In genomic region chr2:172583312-172583711, GRCm38 (mm10) we compare ENCODE assay signal across 28 mouse cellular contexts. TPM values are rescaled to one million over a fixed set of nuclear protein-coding genes. Genes with fewer than 3 reads are reported as not detected.
A peak's percentile ranks its signal among the peaks of the same experiment; 100 is the strongest.
DNase-seq lines count a peak whose midpoint lies in the region; ATAC-seq and TF ChIP-seq lines count a peak whose summit lies in the region.
"Had no signal": no experiment of that assay in that cellular context is flagged by ENCODE, and none has a peak within 500 bp of the region (broad histone marks: within the 10 kb centered on the region; RNA-seq: fewer than 3 reads in every experiment).

No protein-coding gene starts in this region.

- no peaks in the 10 kb centered on the region for H3K4me1 ChIP-seq in embryonic facial prominence, embryonic 11.5 days (ENCODE audit: control insufficient read depth, insufficient read depth, low read length)
- peaks cover 19% of the 10 kb centered on the region for H3K4me1 ChIP-seq in embryonic facial prominence, embryonic 10.5 days
- H3K4me1 ChIP-seq in midbrain, embryonic 11.5 days (ENCODE audit: control insufficient read depth, insufficient read depth, low read length), result no peaks in the 10 kb centered on the region
- peaks cover 9% of the 10 kb centered on the region for H3K4me1 ChIP-seq in midbrain, embryonic 15.5 days
- H3K4me1 ChIP-seq in E14TG2a.4 (replicated peaks; ENCODE audit: low read depth, low read length), result peaks cover 92% of the 10 kb centered on the region
- H3K4me1 ChIP-seq in embryonic facial prominence, embryonic 14.5 days (ENCODE audit: control insufficient read depth, insufficient read depth, low read length), result no peaks in the 10 kb centered on the region
- H3K4me1 ChIP-seq: kidney, embryonic 15.5 days; megakaryocyte, embryonic 14.5 days; stomach, embryonic 15.5 days had no signal

- no peaks in the 10 kb centered on the region for H3K9me3 ChIP-seq in embryonic facial prominence, embryonic 11.5 days (replicated peaks; ENCODE audit: control insufficient read depth, low read length)
- H3K9me3 ChIP-seq in embryonic facial prominence, embryonic 10.5 days, result no peaks in the 10 kb centered on the region
- H3K9me3 ChIP-seq in midbrain, embryonic 11.5 days (ENCODE audit: control insufficient read depth, low read length), result no peaks in the 10 kb centered on the region
- no peaks in the 10 kb centered on the region for H3K9me3 ChIP-seq in midbrain, embryonic 15.5 days
- no peaks in the 10 kb centered on the region for H3K9me3 ChIP-seq in E14TG2a.4 (ENCODE audit: low read length)
- no peaks in the 10 kb centered on the region for H3K9me3 ChIP-seq in embryonic facial prominence, embryonic 14.5 days (ENCODE audit: control insufficient read depth, low read length)
- H3K9me3 ChIP-seq: forebrain, embryonic 13.5 days; heart, embryonic 13.5 days; kidney, embryonic 15.5 days; liver, embryonic 12.5 days; megakaryocyte, embryonic 14.5 days; stomach, embryonic 15.5 days had no signal

- H3K4me3 ChIP-seq in embryonic facial prominence, embryonic 11.5 days (ENCODE audit: low read depth, low read length), result no peak overlapping the region
- no peak overlapping the region for H3K4me3 ChIP-seq in embryonic facial prominence, embryonic 10.5 days
- no peak overlapping the region for H3K4me3 ChIP-seq in midbrain, embryonic 11.5 days (ENCODE audit: low read depth, low read length)
- no peak overlapping the region for H3K4me3 ChIP-seq in midbrain, embryonic 15.5 days
- H3K4me3 ChIP-seq in E14TG2a.4 (replicated peaks; ENCODE audit: low read length), result peak overlapping the region; percentile 45
- no peak overlapping the region for H3K4me3 ChIP-seq in embryonic facial prominence, embryonic 14.5 days (ENCODE audit: low read depth, low read length)
- H3K4me3 ChIP-seq: forebrain, embryonic 13.5 days; heart, embryonic 13.5 days; kidney, embryonic 15.5 days; layer of hippocampus, adult 2 months; liver, embryonic 12.5 days; megakaryocyte, embryonic 14.5 days; stomach, embryonic 15.5 days had no signal

- WGBS in embryonic facial prominence, embryonic 11.5 days, result 21% methylated on average over 7 of the region's 7 CpGs
- 26% methylated on average over 7 of the region's 7 CpGs for WGBS in embryonic facial prominence, embryonic 10.5 days
- WGBS in midbrain, embryonic 11.5 days, result 46% methylated on average over 7 of the region's 7 CpGs
- WGBS in midbrain, embryonic 15.5 days, result 29% methylated on average over 7 of the region's 7 CpGs
- WGBS in embryonic facial prominence, embryonic 14.5 days, result 16% methylated on average over 7 of the region's 7 CpGs

- no peak for TF ChIP-seq CTCF in E14TG2a.4 (conservative IDR thresholded peaks at IDR 0.05; ENCODE audit: low read length)

- H3K27ac ChIP-seq in embryonic facial prominence, embryonic 11.5 days (replicated peaks; ENCODE audit: low read depth, low read length), result no peak overlapping the region
- no peak overlapping the region for H3K27ac ChIP-seq in embryonic facial prominence, embryonic 10.5 days (replicated peaks)
- no peak overlapping the region for H3K27ac ChIP-seq in midbrain, embryonic 11.5 days (ENCODE audit: low read depth, low read length)
- H3K27ac ChIP-seq in midbrain, embryonic 15.5 days, result no peak overlapping the region
- H3K27ac ChIP-seq in embryonic facial prominence, embryonic 14.5 days (replicated peaks; ENCODE audit: low read depth, low read length), result no peak overlapping the region
- H3K27ac ChIP-seq: forebrain, embryonic 13.5 days; heart, embryonic 13.5 days; kidney, embryonic 15.5 days; layer of hippocampus, adult 2 months; liver, embryonic 12.5 days; stomach, embryonic 15.5 days had no signal

- H3K36me3 ChIP-seq in embryonic facial prominence, embryonic 11.5 days (replicated peaks; ENCODE audit: control insufficient read depth, insufficient read depth, low read depth, low read length), result no peaks in the 10 kb centered on the region
- no peaks in the 10 kb centered on the region for H3K36me3 ChIP-seq in embryonic facial prominence, embryonic 10.5 days (replicated peaks)
- H3K36me3 ChIP-seq in midbrain, embryonic 11.5 days (ENCODE audit: control insufficient read depth, insufficient read depth, low read length), result no peaks in the 10 kb centered on the region
- H3K36me3 ChIP-seq in midbrain, embryonic 15.5 days (replicated peaks), result no peaks in the 10 kb centered on the region
- peaks cover 84% of the 10 kb centered on the region for H3K36me3 ChIP-seq in E14TG2a.4 (ENCODE audit: insufficient read depth, low read length)
- no peaks in the 10 kb centered on the region for H3K36me3 ChIP-seq in embryonic facial prominence, embryonic 14.5 days (ENCODE audit: control insufficient read depth, insufficient read depth, low read length)
- H3K36me3 ChIP-seq: heart, embryonic 13.5 days; kidney, embryonic 15.5 days; liver, embryonic 12.5 days; stomach, embryonic 15.5 days had no signal

- H3K4me2 ChIP-seq in embryonic facial prominence, embryonic 11.5 days (ENCODE audit: low read depth, low read length), result no peak overlapping the region
- H3K4me2 ChIP-seq in midbrain, embryonic 11.5 days, result no peak overlapping the region
- H3K4me2 ChIP-seq in midbrain, embryonic 15.5 days, result no peak overlapping the region
- H3K4me2 ChIP-seq in embryonic facial prominence, embryonic 14.5 days (ENCODE audit: low read depth, low read length), result no peak overlapping the region
- H3K4me2 ChIP-seq: forebrain, embryonic 13.5 days; heart, embryonic 13.5 days; kidney, embryonic 15.5 days; liver, embryonic 12.5 days; stomach, embryonic 15.5 days had no signal

- no peak overlapping the region for H3K9ac ChIP-seq in embryonic facial prominence, embryonic 11.5 days (replicated peaks; ENCODE audit: low read length)
- no peak overlapping the region for H3K9ac ChIP-seq in midbrain, embryonic 11.5 days (ENCODE audit: low read length)
- no peak overlapping the region for H3K9ac ChIP-seq in midbrain, embryonic 15.5 days
- H3K9ac ChIP-seq in embryonic facial prominence, embryonic 14.5 days (ENCODE audit: low read depth, low read length), result no peak overlapping the region
- H3K9ac ChIP-seq: forebrain, embryonic 13.5 days; heart, embryonic 13.5 days; kidney, embryonic 15.5 days; liver, embryonic 12.5 days; liver, postnatal 0 days; stomach, embryonic 15.5 days had no signal

- peak; percentile 65 for ATAC-seq in embryonic facial prominence, embryonic 11.5 days (replicated peaks; ENCODE audit: insufficient number of reproducible peaks, low FRiP score, low TSS enrichment, low read depth)
- ATAC-seq in midbrain, embryonic 11.5 days (ENCODE audit: low FRiP score), result peak; percentile 64
- ATAC-seq in midbrain, embryonic 15.5 days (replicated peaks), result no peak
- no peak; the same call in 1 of the 2 replicates for ATAC-seq in embryonic facial prominence, embryonic 14.5 days (ENCODE audit: low read depth)
- ATAC-seq: activated CD4-positive, CD25-positive, alpha-beta regulatory T cell, adult 4 months; CD4-positive, CD25-positive, alpha-beta regulatory T cell, adult 4 months; forebrain, embryonic 13.5 days; inflammation-experienced regulatory T-cells, adult 6 months; liver, embryonic 12.5 days; liver, postnatal 0 days had no signal

- no peaks in the 10 kb centered on the region for H3K27me3 ChIP-seq in embryonic facial prominence, embryonic 11.5 days (ENCODE audit: control insufficient read depth, insufficient read depth, low read length)
- H3K27me3 ChIP-seq in embryonic facial prominence, embryonic 10.5 days (replicated peaks; ENCODE audit: low read depth, poor library complexity, severe bottlenecking), result peaks cover 35% of the 10 kb centered on the region
- H3K27me3 ChIP-seq in midbrain, embryonic 11.5 days (ENCODE audit: control insufficient read depth, insufficient read depth, low read length), result no peaks in the 10 kb centered on the region
- peaks cover 7% of the 10 kb centered on the region; the same call in 1 of the 2 replicates for H3K27me3 ChIP-seq in midbrain, embryonic 15.5 days (replicated peaks)
- H3K27me3 ChIP-seq in E14TG2a.4 (ENCODE audit: insufficient read depth, low read length), result no peaks in the 10 kb centered on the region
- no peaks in the 10 kb centered on the region for H3K27me3 ChIP-seq in embryonic facial prominence, embryonic 14.5 days (replicated peaks; ENCODE audit: control insufficient read depth, insufficient read depth, low read length)
- H3K27me3 ChIP-seq: stomach, embryonic 15.5 days had no signal

- DNase-seq in embryonic facial prominence, embryonic 11.5 days (ENCODE audit: low spot score), result no peak
- no peak for DNase-seq in embryonic facial prominence, embryonic 10.5 days (ENCODE audit: low spot score)
- no peak for DNase-seq in midbrain, embryonic 11.5 days (ENCODE audit: low spot score, missing footprints)
- peak; percentile 27 for DNase-seq in embryonic facial prominence, embryonic 14.5 days (ENCODE audit: low spot score)
- no peak for DNase-seq in lung, postnatal 25 days (ENCODE audit: low spot score)
- DNase-seq: adrenal gland, adult 2 months; adrenal gland, postnatal 36 days; cerebellum, adult 2 months; cerebellum, postnatal 14 days; gastrocnemius, postnatal 10 days; heart, postnatal 10 days; kidney, adult 11 months; kidney, postnatal 36 days; left cerebral cortex, postnatal 4 days; liver, postnatal 0 days; lung, postnatal 4 days had no signal

RNA-seq across cellular contexts. Expression of gene Tfap2c, which starts 33.9 kb away (rescaled TPM):
- 16.5 and 17.9 TPM in 2 replicates for polyA plus RNA-seq in embryonic facial prominence, embryonic 11.5 days (2014; fragmentation: Nextera tagmentation; extraction: Ambion mirVana)
- 13.7 and 15.4 TPM in 2 replicates for polyA plus RNA-seq in embryonic facial prominence, embryonic 10.5 days (2016; fragmentation: Nextera tagmentation; extraction: Ambion mirVana)
- 2.8 and 4.5 TPM in 2 replicates for polyA plus RNA-seq in midbrain, embryonic 11.5 days (2014; fragmentation: Nextera tagmentation; extraction: Ambion mirVana)
- polyA plus RNA-seq in midbrain, embryonic 15.5 days (2015; fragmentation: Nextera tagmentation; extraction: Ambion mirVana), result 0.34 and 0.79 TPM in 2 replicates
- polyA plus RNA-seq in embryonic facial prominence, embryonic 14.5 days (2014; fragmentation: Nextera tagmentation; extraction: Ambion mirVana), result 8.9 and 9.8 TPM in 2 replicates
- polyA plus RNA-seq: activated CD4-positive, CD25-positive, alpha-beta regulatory T cell, adult 4 months; adrenal gland, adult 2 months; inflammation-experienced regulatory T-cells, adult 6 months; liver, embryonic 12.5 days; liver, postnatal 0 days had no signal

Comparison
In these comparisons a context has a peak if more than half of its experiments do, and no peak if none do; other contexts are left out.
1. ATAC-seq: peak in embryonic facial prominence, embryonic 11.5 days (single experiment) and midbrain, embryonic 11.5 days (single experiment); none in midbrain, embryonic 15.5 days (single experiment) and embryonic facial prominence, embryonic 14.5 days (single experiment).